Mouse (Mus musculus) forebrain, embryonic 12.5 days (tissue): Measurements from ENCODE around the gene Tmem95. TPM values are rescaled to one million over a fixed set of nuclear protein-coding genes. Genes with fewer than 3 reads are reported as not detected.
"Not testable (repeated sequence)": the region's sequence is repeated elsewhere in the genome, so short reads cannot be mapped to it uniquely, and the experiment has no call there.

Source experiments
- ATAC-seq: fragments of 200-750 bp; cut with Nextera tagmentation; 2 replicates; pipeline ENCODE4 v1.8.0; 2017; ENCODE audit warnings: moderate TSS enrichment; ENCODE audit not compliant: low FRiP score
- H3K27ac ChIP-seq: fragments of 300-500 bp; sonication (generic); 2 replicates; pipeline ENCODE4 v1.5.1; 2016; ENCODE audit warnings: mild to moderate bottlenecking
- H3K27me3 ChIP-seq: fragments of 300-500 bp; sonication (generic); 2 replicates; pipeline ENCODE4 v1.6.1; 2016; ENCODE audit warnings: mild to moderate bottlenecking
- H3K36me3 ChIP-seq: fragments of 300-500 bp; sonication (generic); replicated peaks from 2 replicates; pipeline ENCODE4 v1.6.1; 2016; ENCODE audit warnings: mild to moderate bottlenecking
- H3K4me1 ChIP-seq: fragments of 300-500 bp; sonication (generic); 2 replicates; pipeline ENCODE4 v1.6.1; 2016
- H3K4me2 ChIP-seq: fragments of 300-500 bp; sonication (generic); 2 replicates; pipeline ENCODE4 v1.6.1; 2016; ENCODE audit warnings: mild to moderate bottlenecking, moderate library complexity
- H3K4me3 ChIP-seq: fragments of 300-500 bp; sonication (generic); replicated peaks from 2 replicates; pipeline ENCODE4 v1.5.1; 2016; ENCODE audit warnings: mild to moderate bottlenecking
- H3K9ac ChIP-seq: fragments of 300-500 bp; sonication (generic); 2 replicates; pipeline ENCODE4 v1.6.1; 2016; ENCODE audit warnings: mild to moderate bottlenecking
- H3K9me3 ChIP-seq: fragments of 300-500 bp; sonication (generic); 2 replicates; pipeline ENCODE4 v1.6.1; 2016
- WGBS: fragments of 180-500 bp; shearing (Covaris S2); methylation state at CpG from one replicate; pipeline ENCODE4 v1.1.7; 2016; 5-methylcytosine and 5-hydroxymethylcytosine counted together
- polyA plus RNA-seq: library from polyadenylated mRNA; unstranded; fragments of >200 nt; fragmentation: Nextera tagmentation; extraction: Ambion mirVana; gene quantifications from 2 replicates; pipeline ENCODE4 v1.2.1, GENCODE M21; 2016

Gene Tmem95
- polyA plus RNA-seq, 1 experiment from 2014 or later: not detected

DNA sequence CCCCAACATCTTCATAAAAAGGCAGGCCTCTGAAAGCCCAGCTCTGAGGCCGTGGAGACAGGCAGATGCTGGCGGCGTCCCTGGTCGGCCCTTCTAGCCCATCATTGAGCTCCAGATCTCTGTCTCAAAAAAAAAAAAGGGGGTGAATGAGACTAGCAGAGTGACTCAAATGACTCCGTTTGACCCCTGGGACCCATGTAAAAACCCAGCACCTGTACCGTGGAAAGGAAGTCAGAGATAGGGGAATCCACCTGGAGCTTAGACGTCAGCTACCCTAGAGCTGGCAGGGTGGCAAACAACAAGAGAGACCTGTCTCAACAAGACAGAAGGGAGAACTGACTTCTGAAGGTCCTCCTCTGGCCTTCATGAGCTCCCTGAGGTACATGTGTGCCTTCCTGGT is 6.0 kb downstream of the Tmem95 start:
- no peaks in the 10 kb centered on the region for H3K36me3 ChIP-seq
- H3K27ac ChIP-seq: no peak overlapping the region
- no peaks in the 10 kb centered on the region for H3K27me3 ChIP-seq
- H3K4me2 ChIP-seq: no peak overlapping the region
- H3K9me3 ChIP-seq: no peaks in the 10 kb centered on the region
- 94% methylated on average over 7 of the region's 7 CpGs for WGBS
- H3K9ac ChIP-seq: no peak overlapping the region
- H3K4me1 ChIP-seq: peaks cover 2% of the 10 kb centered on the region
- ATAC-seq: no peak
- H3K4me3 ChIP-seq: no peak overlapping the region

DNA sequence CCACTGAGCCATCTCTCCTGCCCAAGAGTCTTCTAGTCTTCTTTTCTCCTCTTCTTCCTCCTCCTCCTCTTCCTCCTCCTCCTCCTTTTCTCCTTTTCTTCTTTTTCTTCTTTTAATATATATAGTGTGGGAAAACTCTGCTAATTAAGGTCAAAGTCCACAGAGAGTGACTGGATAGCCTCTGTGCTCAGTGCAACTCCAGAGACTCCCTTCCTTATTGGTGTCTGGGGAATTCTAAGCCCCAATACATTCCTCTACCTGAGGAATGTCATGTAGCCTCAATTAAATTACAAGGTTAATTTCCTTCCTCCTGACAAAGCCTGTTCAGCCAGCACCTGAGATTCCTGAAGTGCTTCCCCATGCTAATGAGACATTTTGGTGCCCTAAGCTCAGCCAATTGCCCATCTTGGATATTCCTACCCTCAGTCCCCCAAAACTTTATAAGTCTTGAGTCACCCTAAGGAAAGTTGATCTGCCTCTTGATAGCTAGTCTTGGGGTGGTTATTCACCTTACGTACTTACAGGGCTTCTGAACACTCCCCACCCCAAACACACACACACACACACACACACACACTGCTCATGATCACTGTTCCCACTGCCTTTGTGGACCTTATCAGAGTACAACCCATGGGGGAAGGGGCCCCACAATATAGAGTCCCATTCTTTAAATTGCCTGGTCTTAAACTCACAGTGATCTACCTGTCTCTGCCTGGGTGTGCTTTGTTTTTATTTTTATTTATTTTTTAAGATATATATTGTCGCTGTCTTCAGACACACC is 7.3 kb downstream of the Tmem95 start:
- no peak overlapping the region for H3K9ac ChIP-seq
- no peak for ATAC-seq
- no peak overlapping the region for H3K27ac ChIP-seq
- H3K27me3 ChIP-seq: no peaks in the 10 kb centered on the region
- no peak overlapping the region for H3K4me3 ChIP-seq
- H3K4me2 ChIP-seq: no peak overlapping the region
- H3K4me1 ChIP-seq: 0 out of 2 replicates have a peak, but pooled peaks cover 7% of the 10 kb centered on the region
- no peaks in the 10 kb centered on the region for H3K9me3 ChIP-seq
- H3K36me3 ChIP-seq: no peaks in the 10 kb centered on the region
- 80% methylated on average over 2 of the region's 2 CpGs for WGBS

DNA sequence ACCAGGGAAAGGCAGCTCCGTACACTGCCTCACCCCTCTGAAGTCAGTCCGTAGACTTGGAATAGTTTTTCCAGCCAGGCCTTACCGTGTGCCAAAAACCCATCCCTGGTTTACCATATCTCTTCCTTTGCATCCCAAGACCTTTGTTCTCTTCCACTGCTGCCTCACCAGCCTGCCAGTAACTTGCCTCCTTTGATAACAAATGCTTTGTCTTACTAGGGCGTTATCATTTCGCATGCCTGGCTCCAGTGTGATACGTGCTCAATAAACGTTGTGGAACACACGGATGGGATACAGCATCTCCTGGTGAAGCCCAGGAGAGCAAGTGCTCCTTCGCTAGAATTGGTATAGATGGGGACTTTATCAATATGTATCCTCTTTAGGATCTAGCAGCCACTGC is 10.5 kb downstream of the Tmem95 start:
- no peak overlapping the region for H3K4me2 ChIP-seq
- no peak overlapping the region for H3K9ac ChIP-seq
- ATAC-seq: no peak
- H3K27ac ChIP-seq: no peak overlapping the region
- H3K4me1 ChIP-seq: 0 out of 2 replicates have a peak, but pooled peaks cover 7% of the 10 kb centered on the region
- no peaks in the 10 kb centered on the region for H3K27me3 ChIP-seq
- no peaks in the 10 kb centered on the region for H3K36me3 ChIP-seq
- H3K4me3 ChIP-seq: no peak overlapping the region
- 70% methylated on average over 9 of the region's 9 CpGs for WGBS
- no peaks in the 10 kb centered on the region for H3K9me3 ChIP-seq

DNA sequence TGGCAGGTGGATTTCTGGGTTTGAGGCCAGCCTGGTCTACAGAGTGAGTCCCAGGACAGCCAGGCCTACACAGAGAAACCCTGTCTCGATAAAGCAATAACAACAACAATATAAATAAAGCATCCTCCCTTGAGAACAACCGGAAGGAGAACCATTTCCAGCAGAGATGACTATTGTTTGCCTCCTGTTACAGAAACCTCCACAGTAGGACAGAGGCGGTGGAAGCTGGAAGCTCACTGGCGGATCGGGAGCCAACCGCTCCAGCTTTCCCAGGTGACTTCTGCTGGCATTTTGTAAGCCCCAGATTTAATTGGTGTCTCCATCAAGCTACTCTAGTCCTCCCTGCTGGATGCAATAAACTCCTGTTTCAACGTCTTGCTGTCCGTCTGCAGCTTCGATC is 12.3 kb downstream of the Tmem95 start:
- no peak overlapping the region for H3K4me3 ChIP-seq
- H3K4me1 ChIP-seq: 0 out of 2 replicates have a peak, but pooled peaks cover 7% of the 10 kb centered on the region
- ATAC-seq: no peak
- no peaks in the 10 kb centered on the region for H3K9me3 ChIP-seq
- H3K9ac ChIP-seq: no peak overlapping the region
- H3K36me3 ChIP-seq: no peaks in the 10 kb centered on the region
- H3K27ac ChIP-seq: no peak overlapping the region
- H3K4me2 ChIP-seq: no peak overlapping the region
- H3K27me3 ChIP-seq: no peaks in the 10 kb centered on the region
- WGBS: 88% methylated on average over 9 of the region's 9 CpGs

DNA sequence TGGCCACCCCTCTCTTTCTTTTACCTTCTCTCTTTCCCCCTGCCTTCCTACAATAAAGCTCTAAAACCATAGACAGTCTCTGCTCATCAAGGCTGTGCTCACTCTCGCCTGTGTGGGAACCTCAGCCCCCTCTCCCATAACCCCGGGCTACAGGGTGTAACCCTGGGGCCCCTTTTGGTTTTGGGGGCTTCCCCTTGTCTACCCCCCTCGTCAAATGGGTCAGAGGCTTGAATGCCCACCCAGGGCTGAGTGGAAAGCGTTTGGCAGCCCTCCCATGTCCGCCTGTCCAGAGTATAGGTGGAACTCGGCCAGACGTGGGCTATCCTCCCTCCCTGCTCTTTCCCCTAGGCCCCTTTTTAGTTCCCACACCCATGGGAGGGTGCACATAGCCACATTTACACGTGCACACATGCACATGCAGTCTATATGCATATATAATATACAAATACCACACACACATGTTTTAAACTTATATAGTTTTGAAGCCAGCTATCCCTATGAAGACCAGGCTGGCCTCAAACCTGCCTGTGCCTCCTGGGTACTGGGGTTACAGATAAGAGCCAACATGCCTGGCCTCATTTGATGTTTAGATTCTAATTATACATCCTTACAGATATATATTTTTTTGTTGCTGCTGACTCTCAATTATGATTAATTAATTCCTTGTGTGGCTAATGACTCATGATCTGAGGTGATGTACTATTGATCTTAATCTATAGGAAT is 13.5 kb downstream of the Tmem95 start:
- Histone ChIP-seq H3K27me3 (peaks cover 8% of the 10 kb centered on the region), H3K4me1 (0 out of 2 replicates have a peak, but pooled peaks cover 7% of the 10 kb centered on the region), H3K4me2 (no peak overlapping the region), H3K9ac (no peak overlapping the region), H3K4me3 (no peak overlapping the region), H3K27ac (no peak overlapping the region), H3K9me3 (no peaks in the 10 kb centered on the region), H3K36me3 (no peaks in the 10 kb centered on the region)
- WGBS: 56% methylated on average over 8 of the region's 8 CpGs
- ATAC-seq: no peak

DNA sequence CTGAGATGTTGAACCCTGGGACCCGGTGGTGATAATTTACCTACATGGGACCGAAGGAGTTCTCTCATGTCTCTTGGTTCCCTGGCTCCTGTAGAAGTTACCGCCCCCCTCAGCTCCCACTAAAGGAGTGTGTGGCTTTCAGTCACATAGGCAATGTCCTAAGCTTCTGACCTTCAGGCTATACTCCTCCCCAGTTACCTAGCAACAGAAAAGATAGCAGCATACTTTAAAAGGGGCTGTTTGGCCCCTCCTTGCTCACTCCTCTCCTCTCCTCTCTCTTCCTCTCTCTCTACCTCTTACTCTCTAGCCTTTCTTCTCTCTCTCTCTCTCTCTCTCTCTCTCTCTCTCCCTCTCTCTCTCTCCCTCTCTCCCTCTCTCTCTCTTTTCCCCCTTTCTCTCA is 14.1 kb downstream of the Tmem95 start:
- not testable (repeated sequence) for H3K9me3 ChIP-seq, H3K27ac ChIP-seq, H3K4me2 ChIP-seq, ATAC-seq, H3K36me3 ChIP-seq, H3K4me1 ChIP-seq, H3K9ac ChIP-seq, H3K4me3 ChIP-seq
- WGBS: 80% methylated on average over 3 of the region's 3 CpGs
- H3K27me3 ChIP-seq: peaks cover 13% of the 10 kb centered on the region

DNA sequence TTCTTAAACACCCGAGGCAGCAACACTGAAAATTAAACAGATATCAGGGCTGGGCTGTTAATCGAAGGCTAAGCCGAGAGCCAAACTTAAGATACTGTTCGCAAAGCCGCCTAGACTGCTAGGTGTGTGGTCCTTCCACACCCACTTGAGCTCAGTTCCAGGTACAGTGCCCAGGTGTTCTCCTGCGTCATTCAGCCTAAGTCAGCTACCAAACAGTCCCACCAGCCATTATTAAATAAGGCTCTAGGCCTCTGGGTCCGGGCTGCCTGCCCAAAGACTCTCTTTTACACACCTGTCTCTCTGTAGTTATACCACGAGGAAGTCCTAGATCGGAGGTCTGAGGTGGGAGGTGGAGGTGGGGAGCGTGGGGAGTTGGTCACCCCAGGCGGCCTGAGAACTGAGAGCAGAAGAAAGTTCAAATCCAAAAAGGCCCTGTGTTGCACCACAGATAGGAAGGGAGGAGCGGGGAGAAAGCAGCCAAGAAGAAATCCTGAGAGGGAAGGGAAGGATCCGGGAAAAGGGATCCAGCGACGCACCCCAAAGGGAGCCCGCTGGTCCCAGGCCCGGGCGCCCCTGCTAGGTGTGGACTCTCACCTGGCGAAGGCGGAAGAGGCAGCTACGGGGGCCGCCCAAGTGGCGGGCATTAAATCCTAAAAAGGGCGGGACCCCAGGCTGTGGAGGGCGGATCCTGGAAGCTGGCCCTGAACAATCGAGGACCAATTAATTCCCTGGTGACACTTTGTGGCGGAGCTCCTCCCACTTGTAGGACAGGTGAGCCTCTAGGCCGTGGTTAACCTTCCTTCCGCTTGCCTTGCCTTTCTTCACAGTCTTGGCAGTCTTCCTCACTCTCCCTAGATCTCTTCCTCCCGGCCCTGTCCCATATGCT is 19.5 kb downstream of the Tmem95 start, which contains the start of gene Tnk1:
Gene Tnk1, minus strand, starts transcription at position 618 of the 886 bp plus-strand sequence.
- Histone ChIP-seq H3K27me3 (peaks cover 27% of the 10 kb centered on the region), H3K9ac (no peak within 1 kb of the TSS), H3K4me1 (peaks cover 7% of the 10 kb centered on the region), H3K9me3 (no peaks in the 10 kb centered on the region), H3K36me3 (no peaks in the 10 kb centered on the region), H3K27ac (no peak within 1 kb of the TSS), H3K4me2 (no peak within 1 kb of the TSS), H3K4me3 (no peak within 1 kb of the TSS)
- ATAC-seq: no peak
- 20% methylated on average over 30 of the region's 30 CpGs for WGBS

DNA sequence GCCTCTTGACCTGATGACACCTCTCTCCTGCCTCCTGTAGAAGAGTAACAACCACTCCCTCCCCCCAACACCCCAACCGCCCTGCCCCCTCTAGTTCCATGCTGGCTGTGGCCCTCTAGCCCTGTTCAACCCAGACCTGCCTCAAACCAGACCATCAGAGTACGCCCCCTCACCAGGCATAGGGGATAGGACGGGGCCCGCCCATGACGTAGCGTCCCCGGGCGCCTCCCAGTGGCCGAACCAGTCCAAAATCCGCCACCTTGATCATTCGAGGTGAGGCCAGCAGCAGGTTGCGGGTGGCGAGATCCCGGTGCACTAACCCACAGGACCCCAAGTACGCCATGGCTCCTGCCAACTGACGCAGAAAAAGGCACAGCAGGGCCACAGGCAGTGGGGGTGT is 22.5 kb downstream of the Tmem95 start:
- H3K9ac ChIP-seq: no peak overlapping the region
- no peak; the same call in 1 of the 2 replicates for ATAC-seq
- H3K36me3 ChIP-seq: peaks cover 17% of the 10 kb centered on the region
- H3K4me2 ChIP-seq: peak overlapping the region; percentile 4; the same call in 1 of the 2 replicates
- H3K4me3 ChIP-seq: no peak overlapping the region
- H3K9me3 ChIP-seq: no peaks in the 10 kb centered on the region
- peaks cover 27% of the 10 kb centered on the region for H3K27me3 ChIP-seq
- H3K4me1 ChIP-seq: peaks cover 12% of the 10 kb centered on the region
- WGBS: 16% methylated on average over 16 of the region's 16 CpGs
- 0 out of 2 replicates have a peak overlapping the region, but pooled peaks have one; percentile 33 for H3K27ac ChIP-seq

DNA sequence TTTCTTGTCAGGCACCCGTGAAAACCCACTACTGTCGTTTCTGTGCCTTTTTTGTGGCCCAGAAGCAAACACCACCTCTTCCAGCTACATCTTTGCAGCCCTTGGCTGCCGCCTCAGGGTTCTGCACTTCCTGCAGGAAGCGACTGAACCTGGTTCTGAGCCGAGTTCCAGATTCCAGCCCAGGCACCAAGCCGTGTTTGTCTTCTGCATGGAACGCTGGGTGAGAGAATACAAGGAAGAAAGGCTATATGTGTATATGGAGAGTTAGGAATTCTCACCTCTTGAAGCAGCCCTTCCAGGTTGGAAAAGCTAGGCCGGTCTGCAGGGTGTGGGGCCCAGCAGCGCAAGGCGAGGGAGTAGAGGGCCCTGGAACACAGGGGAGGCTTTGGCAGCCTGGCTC is 23.1 kb downstream of the Tmem95 start:
- Histone ChIP-seq H3K27ac (0 out of 2 replicates have a peak overlapping the region, but pooled peaks have one; percentile 33), H3K36me3 (peaks cover 23% of the 10 kb centered on the region), H3K4me3 (no peak overlapping the region), H3K4me1 (peaks cover 15% of the 10 kb centered on the region), H3K9me3 (no peaks in the 10 kb centered on the region), H3K4me2 (no peak overlapping the region), H3K9ac (no peak overlapping the region), H3K27me3 (peaks cover 23% of the 10 kb centered on the region)
- no peak for ATAC-seq
- WGBS: 88% methylated on average over 10 of the region's 10 CpGs

DNA sequence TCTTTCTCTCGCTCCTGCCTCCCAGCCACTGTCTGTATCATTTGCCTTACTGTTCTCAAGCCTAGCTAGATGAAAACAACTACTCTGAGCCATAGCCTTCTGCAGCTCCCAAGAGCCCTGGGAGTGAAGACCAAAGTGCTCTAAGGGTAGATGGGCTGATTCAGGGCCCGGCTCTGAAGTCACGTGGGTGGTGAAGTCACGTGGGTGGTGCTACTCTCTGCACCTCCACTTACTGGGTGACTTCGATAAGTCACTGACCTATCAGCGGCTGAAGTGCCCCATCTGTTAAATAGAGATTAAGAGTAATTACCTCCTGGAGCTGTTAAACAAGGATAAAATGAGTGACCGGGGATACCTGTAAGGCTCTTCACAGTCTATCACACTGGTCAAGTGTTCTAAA is 23.8 kb downstream of the Tmem95 start:
- 79% methylated on average over 7 of the region's 7 CpGs for WGBS
- no peak for ATAC-seq
- no peak overlapping the region for H3K27ac ChIP-seq

DNA sequence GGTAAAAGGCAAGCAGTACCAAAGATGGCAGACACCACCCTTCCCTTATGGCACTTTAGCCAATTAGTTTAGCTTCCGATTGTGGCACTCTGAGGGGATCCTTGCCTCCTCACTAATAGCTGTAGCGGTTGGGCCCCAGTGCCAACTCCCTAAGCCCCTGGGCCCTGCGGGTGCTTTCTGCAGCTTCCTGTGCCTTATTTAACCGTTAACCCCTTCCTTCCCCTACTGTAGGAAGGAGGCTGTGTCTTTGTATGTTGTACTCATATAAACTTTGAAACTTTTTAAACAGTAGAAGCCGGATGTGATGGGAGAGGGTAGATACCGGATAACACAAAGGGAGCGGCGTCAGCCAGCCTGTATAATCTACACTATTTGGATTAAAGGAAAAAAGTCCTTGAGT is 27.1 kb downstream of the Tmem95 start:
- 81% methylated on average over 8 of the region's 8 CpGs for WGBS
- Histone ChIP-seq H3K9me3 (no peaks in the 10 kb centered on the region), H3K4me2 (no peak overlapping the region), H3K4me3 (no peak overlapping the region), H3K27ac (no peak overlapping the region), H3K9ac (no peak overlapping the region), H3K27me3 (no peaks in the 10 kb centered on the region), H3K4me1 (peaks cover 32% of the 10 kb centered on the region), H3K36me3 (peaks cover 40% of the 10 kb centered on the region)
- ATAC-seq: no peak

More for the DNA sequence above, 23.8 kb downstream of the Tmem95 start:
- no peak overlapping the region for H3K4me2 ChIP-seq
- H3K4me3 ChIP-seq: no peak overlapping the region
- H3K9me3 ChIP-seq: no peaks in the 10 kb centered on the region
- peaks cover 30% of the 10 kb centered on the region for H3K36me3 ChIP-seq
- peaks cover 15% of the 10 kb centered on the region for H3K4me1 ChIP-seq
- no peak overlapping the region for H3K9ac ChIP-seq
- peaks cover 16% of the 10 kb centered on the region for H3K27me3 ChIP-seq

DNA sequence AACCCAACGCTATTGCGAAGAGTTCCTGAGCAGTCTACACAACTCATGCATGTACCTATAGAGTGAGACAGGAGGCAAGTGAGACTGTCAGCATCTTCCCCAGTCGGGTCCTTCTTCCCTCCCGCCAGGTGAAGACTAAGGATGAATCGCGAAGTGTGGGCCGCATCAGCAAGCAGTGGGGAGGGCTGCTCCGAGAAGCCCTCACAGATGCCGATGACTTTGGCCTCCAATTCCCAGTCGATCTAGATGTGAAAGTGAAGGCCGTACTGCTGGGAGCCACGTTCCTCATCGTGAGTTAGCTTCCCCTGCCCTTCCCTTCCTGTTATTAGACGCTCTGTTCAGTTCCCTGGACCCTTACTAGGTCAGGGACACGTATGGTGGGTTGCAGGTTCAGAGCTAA is 27.9 kb downstream of the Tmem95 start:
- H3K9ac ChIP-seq: no peak overlapping the region
- peaks cover 33% of the 10 kb centered on the region for H3K4me1 ChIP-seq
- no peaks in the 10 kb centered on the region for H3K9me3 ChIP-seq
- no peak overlapping the region for H3K4me2 ChIP-seq
- H3K27ac ChIP-seq: no peak overlapping the region
- no peak overlapping the region for H3K4me3 ChIP-seq
- H3K27me3 ChIP-seq: no peaks in the 10 kb centered on the region
- WGBS: 92% methylated on average over 15 of the region's 15 CpGs
- peaks cover 40% of the 10 kb centered on the region for H3K36me3 ChIP-seq
- ATAC-seq: no peak
